Mouse (Mus musculus): ENCODE measurements around the gene Ankrd45.

DNA sequence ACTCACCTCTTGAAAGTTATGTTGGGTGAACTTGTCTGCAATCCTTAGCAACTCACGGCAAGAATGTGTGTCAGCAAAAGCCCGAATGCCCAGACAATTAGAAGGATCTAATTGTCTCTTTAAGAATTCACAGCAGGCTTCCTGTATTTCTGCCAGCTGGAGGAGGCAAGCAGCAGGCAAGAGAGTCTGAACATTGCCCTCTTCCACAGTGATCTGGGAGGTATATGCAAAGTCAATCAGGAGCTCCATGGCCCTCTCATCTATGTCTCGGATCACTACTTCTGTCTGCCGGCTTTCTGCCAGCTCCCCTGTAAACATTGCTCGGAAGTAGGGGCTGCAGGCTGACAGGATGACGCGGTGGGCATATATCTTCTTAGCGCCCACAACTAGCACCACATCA, 33.3 kb upstream of the Ankrd45 start:
- TF ChIP-seq CTCF (IDR thresholded peaks at IDR 0.05; ENCODE audit: low read depth) (no peak), EP300 (IDR thresholded peaks at IDR 0.05; ENCODE audit: low read depth) (no peak)
